Mouse (Mus musculus) adipocyte (in vitro differentiated cells): ENCODE measurements around the gene Adam19.

Source experiments
- DNase-seq: peaks from one replicate; pipeline ENCODE4 v3.0.0-alpha.2; 2016; ENCODE audit warnings: low spot score

Adam19 gene

GRCm38 (mm10) chr11:46054911-46055895, 589 bp upstream of the Adam19 start:
- DNase-seq, result no peak

GRCm38 (mm10) chr11:46056770-46057411, 1.1 kb downstream of the Adam19 start:
- DNase-seq, result peak; percentile 27

- no peak for DNase-seq
Measured at GRCm38 (mm10) chr11:46058011-46058410, 2.2 kb downstream of the Adam19 start.

- no peak for DNase-seq
Measured at GRCm38 (mm10) chr11:46058916-46059315, 3.1 kb downstream of the Adam19 start.

GRCm38 (mm10) chr11:46059887-46060650, 4.3 kb downstream of the Adam19 start:
- DNase-seq, result no peak

GRCm38 (mm10) chr11:46060651-46061020, 4.8 kb downstream of the Adam19 start:
- no peak for DNase-seq

GRCm38 (mm10) chr11:46061776-46062445, 6.1 kb downstream of the Adam19 start:
- DNase-seq, result no peak

- no peak for DNase-seq
Measured at GRCm38 (mm10) chr11:46062569-46062968, 6.8 kb downstream of the Adam19 start.

- DNase-seq, result peak; percentile 24
Measured at GRCm38 (mm10) chr11:46062993-46063731, 7.4 kb downstream of the Adam19 start.

- no peak for DNase-seq
Measured at GRCm38 (mm10) chr11:46064767-46065166, 9.0 kb downstream of the Adam19 start.

GRCm38 (mm10) chr11:46065201-46066011, 9.6 kb downstream of the Adam19 start:
- DNase-seq, result peak; percentile 73

GRCm38 (mm10) chr11:46067371-46068060, 11.7 kb downstream of the Adam19 start:
- no peak for DNase-seq

GRCm38 (mm10) chr11:46068756-46069407, 13.1 kb downstream of the Adam19 start:
- DNase-seq, result no peak

- DNase-seq, result no peak
Measured at GRCm38 (mm10) chr11:46069408-46070003, 13.7 kb downstream of the Adam19 start.

GRCm38 (mm10) chr11:46070161-46070560, 14.4 kb downstream of the Adam19 start:
- no peak for DNase-seq

- no peak for DNase-seq
Measured at GRCm38 (mm10) chr11:46070789-46071188, 15.0 kb downstream of the Adam19 start.

GRCm38 (mm10) chr11:46072466-46073060, 16.8 kb downstream of the Adam19 start:
- peak; percentile 51 for DNase-seq
